Mouse (Mus musculus): Measurements from ENCODE around the gene Stx8.

Stx8 gene

DNA sequence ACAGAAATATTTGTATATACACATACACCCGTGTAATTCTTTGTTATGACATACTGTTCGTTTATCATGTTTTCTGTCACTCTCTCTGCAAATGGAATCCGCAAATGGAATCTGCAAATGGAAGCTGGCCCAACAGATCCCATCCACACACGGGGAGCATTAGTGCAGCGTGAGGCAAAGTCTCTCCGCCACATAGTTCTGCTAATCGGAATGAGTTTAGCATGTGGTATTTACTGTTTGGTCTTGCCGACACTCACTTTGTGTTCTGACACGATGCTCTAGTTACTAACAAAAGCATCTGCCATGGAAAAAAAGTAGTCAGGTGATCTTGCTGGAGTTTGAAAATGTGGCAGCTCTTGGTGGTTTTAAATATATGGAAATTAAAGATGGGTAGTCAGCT lies 123.4 kb downstream of the Stx8 start:
- DNase-seq (ENCODE audit: low read depth), result no peak

DNA sequence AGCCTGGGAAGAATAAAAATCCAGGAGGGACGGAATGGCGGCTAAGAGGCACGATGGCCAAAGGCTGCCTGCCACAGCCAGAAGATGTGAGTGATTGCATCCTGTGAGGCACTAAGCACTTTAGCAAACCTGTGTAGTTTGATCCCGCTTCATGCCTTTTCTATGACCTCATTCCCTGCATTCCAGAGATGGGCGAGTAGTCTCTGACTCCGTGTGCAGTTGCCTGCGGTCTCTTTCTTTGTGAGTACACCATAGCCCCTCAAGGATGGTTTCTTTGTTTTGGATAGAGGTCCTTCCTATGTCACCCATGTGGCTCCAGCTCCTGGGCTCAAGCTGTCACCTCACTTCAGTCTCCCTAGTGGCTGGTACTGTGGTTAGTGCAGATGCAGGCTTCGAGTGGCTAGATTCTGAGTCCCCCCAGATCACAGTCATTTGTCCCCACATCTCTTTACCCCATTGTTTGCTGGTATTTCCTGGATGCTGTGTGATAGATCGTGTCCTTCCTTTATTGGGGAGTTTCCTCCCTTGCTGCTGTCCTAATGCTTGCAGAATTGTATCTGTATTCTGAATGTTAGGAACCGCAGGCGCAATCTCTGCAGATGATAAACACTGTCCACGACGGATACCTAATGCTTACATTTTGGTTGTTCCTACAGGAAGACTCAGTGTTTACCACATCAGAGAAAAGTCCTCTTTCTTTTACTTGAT lies 124.0 kb downstream of the Stx8 start:
- DNase-seq (ENCODE audit: low read depth), result no peak

DNA sequence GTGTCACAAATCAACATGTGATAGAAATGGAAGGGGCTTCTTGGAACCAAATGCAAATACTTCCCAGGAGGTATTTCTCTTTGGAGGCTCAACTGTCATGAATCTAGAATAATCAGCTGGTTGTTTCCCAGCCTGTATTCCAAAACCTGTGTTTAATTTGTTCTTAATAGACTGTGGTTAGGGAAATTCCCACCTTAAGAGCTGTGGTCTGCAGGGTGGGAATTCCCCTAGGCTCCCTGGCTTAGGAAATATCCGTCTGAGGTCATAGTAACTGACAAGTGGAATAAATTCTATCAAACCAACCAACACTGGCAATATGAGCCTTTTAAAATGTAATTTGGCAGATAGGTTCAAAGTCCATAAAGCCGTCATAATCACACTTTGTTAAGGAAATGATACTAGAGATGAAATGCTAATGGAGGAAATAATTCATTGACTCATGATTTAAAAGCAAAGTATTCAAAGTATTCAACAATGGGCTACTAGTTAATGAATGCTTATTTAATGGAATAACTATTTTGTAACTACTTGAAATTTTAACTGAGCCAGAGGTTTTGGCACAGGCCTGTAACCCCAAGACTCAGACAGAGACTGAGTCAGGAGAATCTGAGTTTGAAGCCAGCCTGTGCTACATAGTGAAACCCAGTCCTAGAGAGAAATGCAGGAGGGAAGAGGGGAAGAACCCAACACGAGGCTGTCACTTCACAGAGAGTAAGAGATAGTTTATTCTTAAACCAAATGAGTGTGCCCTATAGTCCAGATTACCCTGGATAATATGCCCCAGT lies 126.2 kb downstream of the Stx8 start:
- DNase-seq (ENCODE audit: low read depth), result no peak

DNA sequence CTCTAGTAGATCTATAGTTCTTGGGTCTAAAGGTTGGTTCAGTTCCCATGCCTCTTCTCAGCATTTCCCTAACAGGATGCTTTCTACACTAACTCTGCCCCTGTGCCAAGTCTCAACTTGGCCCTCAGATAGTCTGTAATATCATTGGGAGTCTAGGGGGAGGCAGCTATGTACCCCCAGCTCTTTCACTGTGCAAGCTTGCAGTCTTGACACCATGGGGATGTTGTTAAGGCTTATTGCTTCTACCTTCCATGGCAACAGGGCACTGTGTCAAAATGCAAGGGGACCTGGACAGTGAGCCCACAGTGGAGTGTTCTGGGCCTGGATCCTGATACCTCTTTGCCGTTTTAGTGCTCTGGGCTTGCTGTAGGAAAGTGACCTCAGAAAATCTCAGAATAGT lies 135.6 kb downstream of the Stx8 start:
- DNase-seq (ENCODE audit: low read depth), result no peak

DNA sequence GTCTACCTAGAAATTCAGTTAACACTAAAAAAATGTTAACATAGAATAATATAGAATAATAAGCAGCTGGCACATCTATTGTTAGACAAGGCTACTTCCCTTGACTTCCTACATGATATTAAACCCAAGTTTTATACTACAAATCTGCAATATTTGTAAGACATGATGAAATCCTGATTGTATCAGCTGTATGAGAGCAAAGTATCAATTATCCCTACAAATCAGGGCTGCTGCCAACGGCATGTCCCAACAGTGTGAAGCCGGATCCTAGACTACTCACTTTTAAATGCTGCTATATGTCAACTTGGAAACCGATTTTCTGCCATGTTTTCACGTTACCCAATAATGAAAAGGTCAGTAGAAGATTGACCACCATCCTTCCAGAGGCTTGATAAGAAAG lies 137.5 kb downstream of the Stx8 start:
- DNase-seq (ENCODE audit: low read depth), result no peak

DNA sequence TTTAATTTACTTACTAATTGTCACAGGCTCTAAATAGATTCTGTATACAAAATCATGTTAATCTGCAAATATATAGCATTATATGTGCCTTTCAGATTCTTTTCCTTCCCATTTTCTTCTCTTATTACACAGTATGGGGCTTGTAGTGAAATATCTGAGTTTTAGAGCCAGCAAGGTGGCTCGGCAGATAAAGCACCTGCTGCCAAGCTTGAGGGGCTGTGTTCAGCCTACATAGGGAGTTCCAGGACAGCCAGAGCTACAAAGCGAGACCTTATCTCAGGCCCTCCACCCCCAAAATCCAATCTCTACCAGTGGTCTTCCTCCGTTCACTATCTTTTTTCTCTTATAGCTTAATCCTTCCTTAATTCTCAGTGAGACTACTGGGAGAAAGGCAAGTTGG lies 140.1 kb downstream of the Stx8 start:
- DNase-seq (ENCODE audit: low read depth), result no peak

DNA sequence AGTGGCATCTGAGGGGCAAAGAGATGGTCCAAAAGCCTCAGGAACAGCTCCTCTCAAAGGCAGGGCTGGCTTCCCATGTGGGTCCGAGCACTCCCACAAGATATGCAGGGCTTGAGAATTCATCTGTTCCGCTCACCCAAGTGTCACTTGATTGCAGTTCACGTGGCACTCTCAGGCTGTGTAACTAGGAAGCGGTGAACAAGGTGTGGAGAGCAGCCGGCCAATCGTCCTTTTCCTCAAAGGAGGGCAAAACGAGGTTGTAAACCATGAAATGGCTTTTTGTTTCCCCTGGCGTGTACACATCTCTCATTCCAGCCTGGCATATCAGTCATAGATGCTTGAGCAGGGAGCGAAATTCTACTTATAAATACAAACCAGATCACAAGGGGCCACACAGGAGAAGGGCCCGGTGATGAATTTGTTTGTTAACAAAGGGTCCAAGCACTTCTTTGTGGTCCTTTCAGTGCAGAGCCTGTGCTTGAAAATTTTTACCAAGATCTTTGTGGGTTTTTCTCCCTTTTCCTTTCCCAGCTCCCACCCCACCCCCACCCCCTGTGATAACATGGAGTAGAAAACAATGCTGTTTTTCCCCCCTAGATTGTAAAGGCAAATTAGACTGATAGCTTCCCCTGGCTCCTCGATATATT lies 147.6 kb downstream of the Stx8 start:
- DNase-seq (ENCODE audit: low read depth), result no peak

DNA sequence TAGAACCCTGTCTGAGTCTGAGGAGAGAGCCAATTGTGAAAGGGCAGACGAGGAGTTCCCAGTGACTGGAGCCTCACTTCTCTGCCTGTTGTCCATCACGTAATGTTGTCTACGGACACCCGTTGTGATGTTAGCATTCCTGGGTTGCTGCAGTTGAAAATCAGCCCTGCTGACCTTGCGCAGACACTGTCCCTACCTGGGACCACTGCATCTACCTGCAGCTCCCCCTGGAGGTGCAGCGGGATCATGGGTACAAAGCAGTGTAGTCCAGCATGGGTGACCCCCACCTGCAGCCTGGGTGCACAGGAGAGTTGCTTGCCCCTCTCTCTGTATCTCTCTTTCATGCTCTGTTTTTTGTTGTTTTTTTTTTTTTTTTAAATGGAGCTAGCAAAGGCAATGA lies 148.2 kb downstream of the Stx8 start:
- no peak for DNase-seq (ENCODE audit: low read depth)

DNA sequence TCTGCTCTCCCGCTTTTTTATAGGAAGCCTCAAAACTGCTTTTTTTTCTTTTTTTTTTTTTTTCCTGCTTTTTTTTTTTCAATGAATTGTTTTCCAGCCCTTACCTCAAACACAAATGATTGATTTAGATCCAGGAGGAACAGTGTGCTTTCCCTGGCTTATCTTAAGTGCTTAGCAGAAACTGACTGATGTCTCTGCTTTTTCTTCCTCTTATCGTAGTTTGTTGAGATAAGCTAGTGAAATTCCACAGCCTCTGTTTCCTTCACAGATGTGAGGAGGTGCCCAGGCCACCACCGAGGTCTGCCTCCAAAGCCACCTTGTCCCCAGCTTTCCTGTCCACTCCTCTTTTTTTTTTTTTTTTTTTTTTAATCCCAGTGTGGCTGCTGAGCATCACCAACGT lies 150.2 kb downstream of the Stx8 start:
- DNase-seq (ENCODE audit: low read depth), result no peak

DNA sequence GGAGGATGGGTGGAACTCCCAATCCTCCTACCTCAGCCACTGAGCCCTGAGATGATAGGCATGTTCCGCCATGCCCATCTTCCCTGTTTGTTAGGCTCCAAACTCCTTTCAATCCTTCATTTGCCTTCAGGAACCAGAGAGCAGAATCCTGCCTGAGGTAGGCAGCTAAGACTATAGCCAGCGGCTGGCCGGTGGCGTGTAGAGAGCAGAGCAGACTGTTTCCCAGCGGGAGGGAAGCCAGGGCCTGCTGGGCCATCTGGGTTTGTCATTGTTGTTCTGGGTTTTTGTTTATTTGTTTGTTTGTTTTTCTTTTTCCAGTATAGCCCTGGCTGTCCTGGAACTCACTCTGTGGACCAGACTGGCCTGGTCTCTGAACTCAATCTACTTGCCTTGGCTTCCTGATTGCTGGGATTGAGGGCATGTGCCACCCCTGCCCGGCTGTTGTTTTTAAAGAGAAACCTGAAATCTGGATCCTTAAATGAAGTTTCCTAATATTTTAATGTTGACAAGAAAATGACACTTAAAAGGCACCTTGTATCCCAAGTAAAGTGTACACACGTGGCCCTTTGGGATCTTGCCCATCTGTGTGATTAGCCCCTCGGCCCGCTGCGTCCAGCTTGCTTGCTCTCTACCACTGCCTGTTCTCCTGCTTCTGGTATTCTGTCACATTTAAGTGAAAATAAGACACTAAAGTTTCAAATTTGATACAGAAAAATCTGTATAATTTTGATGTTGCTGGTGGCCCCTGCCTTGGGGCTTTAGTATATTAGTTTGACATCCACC lies 152.1 kb downstream of the Stx8 start:
- DNase-seq (ENCODE audit: low read depth), result no peak

DNA sequence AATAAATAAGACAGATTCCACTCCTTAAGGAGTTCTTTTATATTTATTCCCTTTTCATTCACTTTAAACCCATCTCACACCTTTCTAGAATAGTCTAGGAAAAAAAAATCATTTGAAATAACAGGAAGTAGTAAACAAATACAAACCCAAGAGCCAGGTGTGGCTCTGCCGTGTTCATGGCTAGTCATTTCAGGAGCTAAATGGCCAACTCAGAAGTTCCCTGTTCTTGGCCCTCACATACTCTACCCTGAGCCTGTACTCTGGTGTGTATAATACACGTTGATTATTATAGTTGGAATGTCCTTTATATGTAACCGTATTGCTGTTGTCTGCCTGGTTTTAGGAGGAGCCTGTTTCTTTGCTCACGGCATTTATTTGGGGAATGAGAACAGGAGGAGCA lies 152.7 kb downstream of the Stx8 start:
- DNase-seq (ENCODE audit: low read depth), result no peak

DNA sequence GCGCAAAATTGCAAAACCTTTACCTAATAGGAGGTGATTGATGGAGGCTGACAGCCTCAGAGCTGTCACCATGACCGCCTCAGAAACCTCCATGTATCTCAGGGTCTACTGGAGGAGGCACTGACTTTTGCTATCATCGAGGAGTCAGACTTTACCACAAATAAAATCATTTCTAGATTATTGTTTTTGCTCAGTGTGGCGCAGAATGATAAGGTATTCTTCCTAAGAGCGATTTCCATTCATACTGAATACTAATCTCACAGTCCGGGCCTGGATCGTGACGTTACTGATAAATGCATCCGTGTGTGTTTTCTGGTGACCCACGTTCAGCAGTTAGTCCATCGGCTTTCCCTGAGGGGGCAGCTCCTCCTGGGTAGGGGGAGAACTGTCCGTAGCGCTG lies 153.1 kb downstream of the Stx8 start:
- no peak for DNase-seq (ENCODE audit: low read depth)

DNA sequence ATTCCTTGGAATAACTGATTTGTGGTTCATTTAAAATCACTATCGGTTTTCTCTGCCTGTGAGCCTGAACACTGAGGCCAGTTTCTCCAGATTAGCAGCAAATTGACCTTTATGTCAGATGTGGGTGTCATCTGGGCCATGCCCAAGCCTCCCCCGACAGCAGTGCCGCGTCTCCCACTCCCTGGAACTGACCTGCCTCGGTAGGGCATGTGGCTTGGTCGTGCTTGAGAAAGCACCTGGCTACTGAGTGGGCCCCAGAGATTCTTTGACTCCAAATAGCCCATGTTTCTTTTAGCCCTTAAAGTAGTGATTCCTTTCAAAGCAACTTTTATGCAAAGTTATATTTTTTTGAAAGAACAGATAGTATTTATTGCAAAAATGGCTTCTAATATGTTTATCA lies 155.3 kb downstream of the Stx8 start:
- no peak for DNase-seq (ENCODE audit: low read depth)

DNA sequence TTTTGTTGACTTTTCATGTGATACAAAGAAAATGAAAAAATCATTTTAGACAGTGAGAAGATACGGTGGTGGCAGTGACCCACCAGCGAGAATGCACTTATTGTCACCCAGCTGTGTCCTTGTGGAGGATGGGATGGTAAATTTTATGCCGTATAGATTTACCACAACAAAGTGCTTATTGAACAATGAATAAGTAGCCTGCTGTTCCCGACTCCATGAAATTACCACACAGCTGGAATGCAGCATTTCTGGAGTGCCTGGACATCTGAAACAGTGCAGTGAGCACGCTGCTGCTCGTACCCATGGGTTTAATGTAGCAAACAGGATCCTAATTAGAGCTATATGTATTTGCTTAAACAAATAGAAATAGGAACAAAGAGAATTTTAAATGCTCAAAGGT lies 155.7 kb downstream of the Stx8 start:
- DNase-seq (ENCODE audit: low read depth), result no peak

DNA sequence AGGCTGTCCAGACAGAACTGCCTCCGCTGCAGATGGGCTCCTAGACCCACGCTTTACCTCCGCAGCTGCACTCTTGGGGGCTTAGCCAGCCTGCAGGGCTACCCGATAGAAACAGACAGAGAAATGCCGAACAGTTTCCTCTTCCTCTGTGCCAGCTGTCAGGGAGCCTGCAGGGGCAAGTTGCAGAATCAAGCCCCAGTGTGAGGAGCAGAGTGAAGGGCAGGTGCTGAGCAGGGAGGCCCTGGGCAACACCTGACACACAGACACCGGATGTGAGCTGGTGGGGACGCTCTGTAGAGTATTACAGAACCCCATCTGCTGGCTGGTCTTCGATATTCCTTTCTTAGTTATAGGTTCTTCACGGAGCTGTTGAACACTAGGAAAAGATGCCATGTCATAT lies 160.1 kb downstream of the Stx8 start:
- no peak for DNase-seq (ENCODE audit: low read depth)

DNA sequence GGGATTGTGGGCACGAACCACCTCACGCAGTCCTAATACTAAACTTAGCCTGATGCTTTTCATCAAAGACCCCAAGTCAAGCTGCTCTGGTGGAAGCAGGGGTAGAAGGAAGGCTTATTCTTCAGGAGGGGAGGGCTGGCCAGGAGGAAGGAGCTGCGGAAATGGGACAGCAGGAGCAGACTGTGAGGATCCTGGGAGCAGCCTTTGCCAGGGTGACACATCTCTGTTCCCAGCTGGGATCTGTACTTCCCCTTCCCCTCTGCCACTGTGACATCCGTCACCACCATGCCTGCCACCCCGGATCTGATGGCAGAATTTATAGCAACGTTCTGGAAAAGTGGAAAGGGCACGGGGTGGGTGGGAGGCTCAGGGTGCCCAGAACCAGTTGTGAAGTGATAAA lies 168.5 kb downstream of the Stx8 start:
- DNase-seq (ENCODE audit: low read depth), result no peak

DNA sequence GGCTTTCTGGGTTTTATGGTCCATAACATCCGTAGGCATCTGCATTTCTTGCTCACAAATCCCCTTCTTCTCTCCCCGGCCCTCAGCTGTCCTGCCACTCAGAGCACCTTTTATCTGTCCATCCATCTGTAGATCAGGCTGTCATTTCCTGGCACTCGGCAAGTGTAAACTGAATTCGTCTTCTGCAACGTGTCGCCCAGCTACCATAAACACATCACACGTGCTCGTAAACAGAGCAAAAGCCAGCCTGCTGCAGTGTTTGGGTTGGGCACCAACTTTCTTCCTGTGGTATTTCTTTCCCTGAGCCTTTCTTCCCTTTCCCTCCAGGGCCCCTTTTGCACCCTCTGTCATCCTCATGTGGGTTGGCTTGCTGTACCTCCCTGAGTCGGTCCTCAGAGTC lies 169.4 kb downstream of the Stx8 start:
- no peak for DNase-seq (ENCODE audit: low read depth)

DNA sequence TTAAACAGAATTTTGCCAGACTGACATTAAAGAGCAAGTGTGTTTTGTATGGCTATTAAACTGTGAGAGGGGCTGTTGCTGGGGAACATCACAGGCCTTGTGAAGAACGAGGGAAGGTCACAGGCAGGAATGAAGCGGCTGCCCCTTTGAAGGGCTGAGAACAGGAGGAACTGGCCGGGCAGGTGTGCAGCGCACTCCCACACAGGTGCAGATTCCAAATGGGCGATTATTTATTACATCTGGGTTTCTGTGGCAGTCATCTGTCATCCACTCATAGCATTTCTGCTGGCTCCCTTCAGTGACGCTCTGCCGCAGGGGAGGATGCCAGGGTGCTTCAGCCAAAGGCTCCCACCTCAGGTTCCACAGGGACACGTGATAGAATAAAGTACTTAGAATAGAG lies 170.7 kb downstream of the Stx8 start:
- no peak for DNase-seq (ENCODE audit: low read depth)

DNA sequence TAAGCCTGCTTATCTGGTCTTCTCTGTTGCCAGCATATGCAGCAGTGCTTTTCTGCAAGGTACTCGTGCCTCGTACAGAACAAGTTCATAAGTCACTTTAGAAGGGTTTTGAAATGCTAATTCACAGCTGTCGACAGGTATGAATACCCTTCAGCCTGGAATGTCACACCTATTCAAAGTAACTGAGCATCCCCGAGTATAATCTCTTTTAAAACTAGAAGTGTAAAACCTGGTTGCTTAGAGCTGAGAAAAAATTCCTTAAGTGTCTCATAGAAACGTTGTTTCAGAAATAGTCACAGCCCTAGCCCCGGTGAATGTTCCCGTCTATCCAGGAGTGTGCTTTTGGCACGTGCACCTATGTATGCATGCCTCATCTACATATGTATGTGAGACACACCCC lies 176.3 kb downstream of the Stx8 start:
- DNase-seq (ENCODE audit: low read depth), result no peak

DNA sequence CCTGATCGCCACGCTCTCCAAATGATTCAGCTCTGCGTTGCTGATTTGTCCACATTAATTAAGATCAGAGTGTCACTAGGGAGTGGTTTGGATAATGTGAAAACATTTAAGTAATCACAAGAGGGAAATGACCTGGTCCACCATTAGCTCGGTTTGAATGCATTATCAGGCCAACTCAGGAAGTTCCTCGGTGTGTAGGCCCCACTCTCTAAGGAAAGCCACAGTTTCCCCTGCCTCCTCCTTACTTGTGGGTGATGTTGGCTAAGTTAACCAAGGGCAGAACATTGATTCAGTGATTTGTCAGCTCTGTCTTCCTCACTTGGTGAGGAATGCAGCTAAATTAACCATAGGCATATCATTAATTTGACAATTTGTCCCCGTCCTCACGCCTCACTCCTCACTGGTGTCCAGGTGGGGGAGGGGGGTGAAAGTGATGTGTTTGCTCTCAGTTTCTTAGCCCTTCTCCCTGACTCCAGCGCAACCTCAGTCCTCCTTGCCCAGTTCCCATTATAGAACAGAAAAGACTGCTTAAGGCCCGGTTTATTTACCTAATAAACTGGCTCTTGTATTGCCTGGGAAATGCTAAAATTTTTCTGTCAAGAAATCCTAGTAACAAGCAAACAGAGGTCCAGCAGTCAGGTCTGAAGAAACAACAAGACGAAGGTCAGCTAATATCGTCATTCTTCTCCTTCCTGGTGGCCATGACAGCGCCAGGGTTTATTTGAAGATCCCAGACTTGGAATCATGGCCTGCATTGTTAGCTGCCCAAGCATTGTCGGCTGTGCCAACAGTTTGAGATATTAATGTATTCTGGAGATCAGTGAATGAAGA lies 178.5 kb downstream of the Stx8 start:
- no peak for DNase-seq (ENCODE audit: low read depth)

DNA sequence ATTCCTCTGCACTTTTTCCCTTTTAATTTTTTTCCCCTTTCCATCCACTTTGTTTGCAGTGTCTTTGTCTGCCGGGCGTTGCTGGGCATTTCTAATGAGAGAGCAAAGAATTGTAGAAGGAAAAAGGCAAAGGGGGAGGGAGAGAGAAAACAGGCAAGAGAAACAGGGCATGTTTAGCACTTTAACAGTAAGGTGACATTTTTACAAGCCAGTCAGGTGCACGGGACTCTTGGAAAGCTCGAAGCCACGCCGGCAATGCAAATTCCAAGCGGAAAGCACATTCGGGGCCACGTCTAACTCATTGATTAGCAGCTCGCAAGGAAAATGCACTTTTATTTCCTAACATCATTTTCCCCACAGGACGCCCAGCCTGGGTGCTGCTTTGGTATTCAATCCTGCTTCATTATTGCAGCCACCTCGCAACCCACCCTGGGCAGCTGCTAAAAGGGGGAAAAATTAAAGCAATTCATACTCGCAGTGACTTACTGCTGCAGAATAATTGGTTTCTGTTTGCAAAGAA lies 179.1 kb downstream of the Stx8 start:
- no peak for DNase-seq (ENCODE audit: low read depth)

All from c-Kit-positive CD71-negative TER-119-negative erythroid progenitor cells, embryonic 14.5 days (primary cell).